Mouse (Mus musculus): ENCODE data around the gene Cacna1d. TPM values are rescaled to one million over a fixed set of nuclear protein-coding genes. Genes with fewer than 3 reads are reported as not detected.

Gene Cacna1d
- total RNA-seq, 2 experiments from 2014 or later, result 59.7 to 60.9 TPM

- intact Hi-C loops (cut with DNase I), result no loop called here
- DNase-seq, result no peak
Observed at GRCm38 (mm10) chr14:30343740-30344139, 147.5 kb downstream of the Cacna1d start.

- intact Hi-C loops (cut with DNase I), result no loop called here
- no peak for DNase-seq
Observed at GRCm38 (mm10) chr14:30341825-30342590, 149.2 kb downstream of the Cacna1d start.

DNA sequence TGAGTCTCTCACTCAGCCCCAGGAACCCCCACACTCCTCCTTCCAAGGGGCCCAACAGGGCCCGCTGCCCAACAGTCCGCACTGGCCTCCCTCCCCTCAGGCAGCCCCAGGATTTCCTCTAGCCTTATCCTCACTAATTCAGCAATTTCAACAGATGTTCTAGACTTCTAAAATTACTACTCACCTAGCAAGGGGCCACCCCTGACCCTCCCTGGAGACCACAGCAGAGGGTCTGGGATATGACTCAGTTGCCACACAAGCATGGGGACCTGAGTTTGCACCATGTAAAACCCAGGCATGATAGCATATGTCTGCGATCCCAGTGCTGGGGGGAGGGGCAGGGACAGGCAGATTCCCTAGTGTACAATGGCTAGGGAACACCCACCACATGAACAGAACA, 151.1 kb downstream of the Cacna1d start:
- DNase-seq, result no peak
- intact Hi-C loops (cut with DNase I), result no loop called here

- intact Hi-C loops (cut with DNase I), result no loop called here
- DNase-seq, result no peak
Observed at GRCm38 (mm10) chr14:30331856-30332255, 159.4 kb downstream of the Cacna1d start.

DNA sequence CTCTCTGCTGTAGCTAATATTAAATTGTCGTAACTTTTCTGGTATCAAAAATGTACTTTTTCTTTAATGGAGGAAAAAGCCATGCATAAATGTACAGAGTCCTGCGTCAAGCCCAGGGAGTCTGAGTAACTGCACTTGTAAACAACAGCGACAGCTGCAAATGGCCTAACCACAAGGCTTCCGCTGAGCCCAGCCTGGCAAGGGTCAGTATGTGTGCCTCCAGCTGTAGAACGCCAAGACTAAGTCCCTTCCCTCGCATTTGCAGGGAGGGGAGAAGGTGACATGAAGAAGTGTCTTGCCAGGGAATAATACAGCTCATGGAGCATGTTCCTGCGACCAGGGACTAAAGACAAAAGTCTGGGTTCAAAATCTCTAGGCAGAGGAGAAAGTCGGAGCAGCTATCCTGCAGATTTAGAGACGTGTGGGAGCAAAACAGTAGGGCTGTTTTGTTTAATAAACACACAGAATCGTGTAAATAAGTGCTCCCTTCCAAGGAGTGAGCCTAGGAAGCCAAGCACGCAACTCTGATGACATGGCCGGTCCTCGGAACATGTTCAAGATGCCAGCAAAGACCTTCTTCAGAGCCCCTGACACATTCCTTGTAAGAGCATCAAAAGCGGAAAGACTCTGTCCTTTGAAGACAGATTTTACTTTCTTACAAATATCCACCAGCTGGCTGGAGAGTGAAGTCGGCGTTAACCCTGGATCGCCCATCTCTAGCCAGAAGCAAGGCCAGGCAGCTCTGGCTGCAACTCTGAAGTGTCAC, 160.7 kb downstream of the Cacna1d start:
- intact Hi-C loops (cut with DNase I), result no loop called here

GRCm38 (mm10) chr14:30329109-30329508, 162.1 kb downstream of the Cacna1d start:
- intact Hi-C loops (cut with DNase I), result no loop called here
- no peak for DNase-seq

More for the DNA sequence above, 160.7 kb downstream of the Cacna1d start:
- DNase-seq, result no peak

DNA sequence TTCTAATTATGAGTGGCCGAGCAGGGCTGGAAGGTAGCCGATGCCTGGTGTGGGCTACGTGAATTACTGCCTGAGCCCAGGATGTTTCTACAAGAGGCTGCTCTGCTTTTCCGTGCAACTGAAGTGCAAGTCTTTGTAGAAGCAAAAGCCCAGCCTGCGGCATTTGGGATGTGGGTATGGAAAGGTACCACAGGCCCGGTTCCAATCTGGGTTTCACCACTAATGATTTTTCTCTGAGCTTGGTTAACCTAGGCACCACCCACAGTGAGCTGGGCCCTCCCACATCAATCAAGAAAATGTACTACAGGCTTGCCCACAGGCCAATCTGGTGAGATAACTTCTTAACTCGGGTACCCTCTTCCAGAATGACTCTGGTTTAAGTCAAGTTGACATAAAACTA, 163.8 kb downstream of the Cacna1d start:
- intact Hi-C loops (cut with DNase I), result no loop called here
- no peak for DNase-seq

GRCm38 (mm10) chr14:30327051-30327450, 164.2 kb downstream of the Cacna1d start:
- intact Hi-C loops (cut with DNase I), result no loop called here
- no peak for DNase-seq

DNA sequence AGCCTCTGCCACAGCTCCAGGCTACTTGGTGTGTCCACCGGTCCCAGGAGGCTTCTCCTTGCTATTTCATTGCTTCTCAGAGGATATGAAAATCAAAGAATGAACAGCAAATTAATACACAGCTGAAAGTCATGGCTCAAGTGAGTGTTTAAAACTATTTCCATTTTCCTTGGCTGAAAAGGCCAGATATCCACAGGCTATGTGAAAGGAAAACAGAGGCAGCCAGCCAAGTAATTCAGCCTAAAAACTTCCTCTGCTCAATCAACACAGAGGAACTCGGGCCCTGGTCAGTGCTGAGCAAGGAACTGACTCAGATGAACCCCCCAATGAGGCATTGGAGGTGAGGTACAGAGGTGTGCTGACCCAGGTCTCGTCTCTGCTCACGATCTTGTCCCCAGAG, 165.0 kb downstream of the Cacna1d start:
- DNase-seq, result no peak
- intact Hi-C loops (cut with DNase I), result no loop called here

DNA sequence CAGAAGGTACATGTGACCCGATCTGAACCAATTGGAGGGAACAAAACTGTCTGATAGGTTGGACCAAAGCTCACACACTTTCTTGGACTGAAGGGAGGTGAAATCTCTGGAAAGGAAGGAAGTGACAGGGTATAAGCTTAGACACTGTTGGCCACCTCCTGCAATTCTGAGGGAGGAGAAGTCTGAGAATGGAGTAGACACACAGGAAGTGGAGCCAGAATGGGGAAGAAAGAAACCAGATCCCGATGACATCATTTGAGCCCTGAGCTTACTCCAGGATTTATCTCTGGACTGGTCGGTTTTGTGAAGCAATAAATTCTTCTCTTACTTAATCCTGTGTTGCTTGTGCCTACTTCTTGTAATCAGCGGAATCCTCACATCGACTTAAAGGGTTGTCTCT, 166.3 kb downstream of the Cacna1d start:
- intact Hi-C loops (cut with DNase I), result no loop called here
- no peak for DNase-seq

DNA sequence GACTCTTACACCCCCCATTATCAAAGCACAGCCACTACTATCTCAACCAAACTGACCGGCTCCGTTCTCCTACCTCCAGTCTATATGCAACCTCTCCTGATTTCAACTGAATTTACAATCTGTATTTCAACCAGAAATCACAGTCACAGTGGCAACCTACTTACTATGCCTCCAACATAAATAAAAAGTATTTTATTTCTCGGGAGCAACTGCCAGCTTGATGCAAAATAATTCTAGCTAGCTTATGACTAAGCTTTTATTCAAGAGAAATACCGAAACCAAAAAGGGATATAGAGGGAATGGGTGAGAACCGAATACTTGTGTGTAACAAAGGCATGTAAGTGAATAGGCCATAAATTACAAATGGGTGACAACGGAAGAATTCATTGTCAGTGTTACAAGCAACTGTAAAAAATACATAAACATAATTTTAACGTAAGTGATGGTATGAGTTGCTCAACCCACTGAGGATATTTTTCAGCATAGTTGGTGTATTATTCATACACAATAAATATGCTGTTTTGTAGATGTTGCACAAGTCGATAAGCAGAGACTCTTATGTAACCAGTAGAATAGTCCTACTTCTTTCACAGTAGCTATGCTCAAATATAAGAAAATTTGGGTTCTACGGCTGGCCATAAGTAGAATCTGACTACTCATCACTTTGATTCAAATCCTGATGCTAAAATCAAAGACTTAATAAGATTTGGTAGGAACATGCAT, 172.4 kb downstream of the Cacna1d start:
- intact Hi-C loops (cut with DNase I), result no loop called here
- no peak for DNase-seq

DNA sequence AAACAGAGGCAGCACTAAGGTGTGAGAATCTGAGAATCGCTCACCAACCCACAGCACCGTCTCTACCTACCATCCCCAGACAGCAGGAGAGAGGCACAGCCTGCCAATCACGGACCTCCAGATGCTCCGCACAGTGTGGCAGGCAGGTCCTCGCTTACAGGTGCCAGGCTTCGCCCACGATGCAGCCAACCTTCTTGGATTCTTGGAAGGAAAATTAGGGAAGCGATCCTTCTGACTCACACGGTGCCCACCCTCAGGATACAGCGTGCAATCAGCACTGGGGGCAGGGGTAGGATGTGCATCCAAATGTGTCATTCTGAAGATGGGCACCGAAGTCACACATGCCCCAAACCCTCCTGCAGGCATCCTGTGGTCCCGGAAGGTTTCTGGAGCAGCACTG, 173.0 kb downstream of the Cacna1d start:
- no peak for DNase-seq
- intact Hi-C loops (cut with DNase I), result no loop called here

GRCm38 (mm10) chr14:30317616-30318015, 173.6 kb downstream of the Cacna1d start:
- intact Hi-C loops (cut with DNase I), result no loop called here
- no peak for DNase-seq

- intact Hi-C loops (cut with DNase I), result no loop called here
Observed at GRCm38 (mm10) chr14:30311206-30311889, 179.9 kb downstream of the Cacna1d start.

DNA sequence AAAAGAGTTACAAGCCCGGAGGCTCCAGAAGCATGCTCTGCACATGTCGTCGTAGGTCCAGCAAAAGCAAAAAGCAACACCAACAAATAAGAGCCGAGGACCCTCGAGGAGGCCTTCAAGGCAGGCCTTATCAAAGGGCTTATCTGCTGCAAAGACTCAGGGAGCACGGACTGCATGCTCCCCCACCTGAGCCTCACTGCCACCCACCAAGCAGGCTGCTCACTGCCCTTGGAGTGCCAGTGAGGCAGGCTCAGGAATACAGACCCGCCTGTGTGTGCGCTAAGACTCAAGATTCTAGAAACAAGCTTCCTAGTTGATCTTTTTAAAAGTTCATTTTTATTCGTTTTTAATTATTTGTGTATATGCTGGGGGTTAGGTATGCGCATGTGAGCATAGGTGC, 181.0 kb downstream of the Cacna1d start:
- no peak for DNase-seq
- intact Hi-C loops (cut with DNase I), result no loop called here

More at GRCm38 (mm10) chr14:30311206-30311889, 179.9 kb downstream of the Cacna1d start:
- DNase-seq, result no peak

DNA sequence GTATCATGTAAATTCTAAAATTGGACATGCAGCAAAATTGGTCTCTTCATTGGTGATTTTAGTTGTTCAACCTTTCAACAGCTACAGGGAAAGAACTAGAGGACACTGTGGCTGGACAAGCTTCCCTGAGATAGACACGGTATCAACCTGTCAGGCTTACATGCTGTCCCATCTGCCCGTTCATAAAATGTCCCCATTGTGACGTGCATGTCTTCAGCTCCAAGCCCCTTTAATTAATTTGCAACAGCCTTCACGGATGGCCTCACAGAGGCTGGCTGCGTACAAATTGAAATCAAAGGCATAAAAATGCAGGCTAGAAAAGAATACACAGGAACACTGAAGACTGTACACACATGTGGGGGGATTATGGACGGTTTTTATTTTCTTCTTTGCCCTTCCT, 185.0 kb downstream of the Cacna1d start:
- no peak for DNase-seq
- intact Hi-C loops (cut with DNase I), result no loop called here

GRCm38 (mm10) chr14:30299946-30300345, 191.3 kb downstream of the Cacna1d start:
- intact Hi-C loops (cut with DNase I), result no loop called here
- no peak for DNase-seq

DNA sequence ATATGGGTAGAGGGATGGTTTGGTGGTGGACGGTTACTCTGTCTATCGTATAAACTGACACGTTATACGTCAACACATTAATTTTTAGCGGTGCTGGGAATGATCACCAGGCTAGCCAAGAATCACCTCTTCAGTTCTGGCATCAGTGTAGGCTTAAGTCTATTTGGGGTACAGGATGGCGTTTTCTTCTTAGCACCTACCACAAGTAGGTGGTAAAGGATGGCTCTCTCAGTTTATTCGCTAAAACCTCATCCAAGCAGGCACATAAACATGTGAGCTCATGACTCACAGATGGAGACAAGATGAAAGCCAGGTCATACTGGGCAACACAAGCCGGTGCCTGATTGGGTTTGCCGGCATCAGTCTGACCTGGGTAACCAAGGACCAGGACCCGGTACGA, 193.8 kb downstream of the Cacna1d start:
- no peak for DNase-seq
- intact Hi-C loops (cut with DNase I), result no loop called here

- DNase-seq, result no peak
- intact Hi-C loops (cut with DNase I), result no loop called here
Observed at GRCm38 (mm10) chr14:30292135-30292463, 199.2 kb downstream of the Cacna1d start.

- intact Hi-C loops (cut with DNase I), result no loop called here
- no peak for DNase-seq
Observed at GRCm38 (mm10) chr14:30291389-30292134, 199.7 kb downstream of the Cacna1d start.

All from left cerebral cortex, postnatal 4 days (tissue).